Mouse (Mus musculus): ENCODE measurements at regions not wholly inside any gene's neighbourhood (a gene's known extent, or its start where the extent isn't known, plus 50 kb on each side); places are given as distances from the start of the nearest gene placed in this dataset.
A peak's percentile ranks its signal among the peaks of the same experiment; 100 is the strongest.

GRCm38 (mm10) chr4:38371047-38371446 lies 1079.0 kb upstream of the 1700009N14Rik start:
- no peak overlapping the region for H3K9ac ChIP-seq (ENCODE audit: control insufficient read depth, low read depth, low read length, poor library complexity, severe bottlenecking)
- no peaks in the 10 kb centered on the region for H3K9me3 ChIP-seq (replicated peaks; ENCODE audit: insufficient read depth, low read length)
- H3K27ac ChIP-seq (ENCODE audit: control insufficient read depth, low read depth, low read length), result no peak overlapping the region
- H3K4me3 ChIP-seq (ENCODE audit: control insufficient read depth in 1 of 2, insufficient read depth in 1 of 2, low read depth in 2 of 2, low read length in 2 of 2), result no peak overlapping the region
- no peaks in the 10 kb centered on the region for H3K4me1 ChIP-seq (ENCODE audit: control insufficient read depth in 1 of 2, insufficient read depth in 2 of 2, low read length in 2 of 2)
- DNase-seq (ENCODE audit: low read depth, low spot score), result no peak
- H3K79me2 ChIP-seq (ENCODE audit: control insufficient read depth, insufficient read depth, low read length, poor library complexity), result no peaks in the 10 kb centered on the region
- TF ChIP-seq GABPA (IDR thresholded peaks at IDR 0.05; ENCODE audit: low read depth, low read length) (no peak), MYB (IDR thresholded peaks at IDR 0.05; ENCODE audit: low read depth, low read length) (no peak), HCFC1 (IDR thresholded peaks at IDR 0.05; ENCODE audit: low read depth, low read length) (no peak)
- H3K36me3 ChIP-seq (ENCODE audit: control insufficient read depth in 1 of 2, insufficient read depth in 2 of 2, low read length in 2 of 2), result no peaks in the 10 kb centered on the region
- H3K27me3 ChIP-seq (ENCODE audit: control insufficient read depth in 1 of 2, insufficient read depth in 2 of 2, low read length in 2 of 2), result no peaks in the 10 kb centered on the region

- H3K27ac ChIP-seq (ENCODE audit: control insufficient read depth, low read depth, low read length), result no peak overlapping the region
- no peak overlapping the region for H3K9ac ChIP-seq (ENCODE audit: control insufficient read depth, low read depth, low read length, poor library complexity, severe bottlenecking)
- no peaks in the 10 kb centered on the region for H3K4me1 ChIP-seq (ENCODE audit: control insufficient read depth in 1 of 2, insufficient read depth in 2 of 2, low read length in 2 of 2)
- H3K79me2 ChIP-seq (ENCODE audit: control insufficient read depth, insufficient read depth, low read length, poor library complexity), result no peaks in the 10 kb centered on the region
- DNase-seq (ENCODE audit: low read depth, low spot score), result peak; percentile 43
- H3K9me3 ChIP-seq (replicated peaks; ENCODE audit: insufficient read depth, low read length), result no peaks in the 10 kb centered on the region
- H3K27me3 ChIP-seq (ENCODE audit: control insufficient read depth in 1 of 2, insufficient read depth in 2 of 2, low read length in 2 of 2), result no peaks in the 10 kb centered on the region
- H3K4me3 ChIP-seq (ENCODE audit: control insufficient read depth in 1 of 2, insufficient read depth in 1 of 2, low read depth in 2 of 2, low read length in 2 of 2), result no peak overlapping the region
- no peak for TF ChIP-seq HCFC1 (IDR thresholded peaks at IDR 0.05; ENCODE audit: low read depth, low read length)
- TF ChIP-seq NRF1 (IDR thresholded peaks at IDR 0.05; ENCODE audit: insufficient read depth, low read depth, low read length, poor library complexity, severe bottlenecking), result no peak
- no peak for TF ChIP-seq MAZ (IDR thresholded peaks at IDR 0.05; ENCODE audit: low read depth, low read length)
- no peak for TF ChIP-seq UBTF (IDR thresholded peaks at IDR 0.05; ENCODE audit: borderline replicate concordance, insufficient read depth, low read depth, low read length)
- TF ChIP-seq ETS1 (IDR thresholded peaks at IDR 0.05; ENCODE audit: low read depth, low read length), result no peak
- 0 out of 2 replicates have a peak, but pooled peaks have one; percentile 17 for TF ChIP-seq MAX (IDR thresholded peaks at IDR 0.05; ENCODE audit: low read length)
- no peak for TF ChIP-seq TAL1 (IDR thresholded peaks at IDR 0.05; ENCODE audit: low read length)
- no peak for TF ChIP-seq POLR2A (IDR thresholded peaks at IDR 0.05; ENCODE audit: control insufficient read depth in 1 of 2, insufficient read depth in 1 of 2, low read depth in 1 of 2, low read length in 2 of 2, poor library complexity in 1 of 2)
- TF ChIP-seq CHD2 (IDR thresholded peaks at IDR 0.05; ENCODE audit: low read length), result no peak
- TF ChIP-seq MAFK (IDR thresholded peaks at IDR 0.05; ENCODE audit: borderline replicate concordance, low read depth, low read length), result no peak
- TF ChIP-seq TBP (IDR thresholded peaks at IDR 0.05; ENCODE audit: low read depth, low read length), result no peak
- no peak for TF ChIP-seq GABPA (IDR thresholded peaks at IDR 0.05; ENCODE audit: low read depth, low read length)
- peak; percentile 95 for TF ChIP-seq BHLHE40 (IDR thresholded peaks at IDR 0.05; ENCODE audit: borderline replicate concordance, low read depth, low read length)
- no peak for TF ChIP-seq SMC3 (IDR thresholded peaks at IDR 0.05; ENCODE audit: low read depth, low read length)
- no peak for TF ChIP-seq ZNF384 (IDR thresholded peaks at IDR 0.05; ENCODE audit: low read depth, low read length)
- H3K36me3 ChIP-seq (ENCODE audit: control insufficient read depth in 1 of 2, insufficient read depth in 2 of 2, low read length in 2 of 2), result no peaks in the 10 kb centered on the region
These were observed 1068.2 kb upstream of the 1700009N14Rik start for GRCm38 (mm10) chr4:38381916-38382315.
